Mouse (Mus musculus) cerebellum, adult 2 months (tissue): ENCODE data around the gene Cpeb3. TPM values are rescaled to one million over a fixed set of nuclear protein-coding genes. Genes with fewer than 3 reads are reported as not detected.
"Not testable (repeated sequence)": the region's sequence is repeated elsewhere in the genome, so short reads cannot be mapped to it uniquely, and the experiment has no call there.

Experiments
- DNase-seq, 2 experiments: peaks; one replicate each; pipeline ENCODE4 v3.0.0; 2021
- H3K27ac ChIP-seq: fragments of 200-500 bp; 2 replicates; pipeline ENCODE4 v1.5.1; 2012; ENCODE audit warnings: low read length, control low read depth, inconsistent platforms; ENCODE audit not compliant: insufficient read depth
- H3K27me3 ChIP-seq: fragments of 200-500 bp; 2 replicates; pipeline ENCODE4 v1.6.1; 2012; ENCODE audit warnings: inconsistent platforms, mild to moderate bottlenecking, low read length, moderate library complexity; ENCODE audit not compliant: control insufficient read depth, insufficient read depth
- H3K4me1 ChIP-seq: fragments of 200-500 bp; 2 replicates; pipeline ENCODE4 v1.6.1; 2011; ENCODE audit warnings: low read length; ENCODE audit not compliant: control insufficient read depth, insufficient read depth
- H3K4me3 ChIP-seq: fragments of 200-500 bp; replicated peaks from 2 replicates; pipeline ENCODE3; 2011; ENCODE audit warnings: mild to moderate bottlenecking, low read depth, low read length, control low read depth; ENCODE audit not compliant: insufficient read depth
- CTCF ChIP-seq: fragments of 200-500 bp; IDR thresholded peaks from 2 replicates; pipeline ENCODE4 v1.5.1; 2011; ENCODE audit warnings: low read depth, mild to moderate bottlenecking, control low read depth, low read length, moderate library complexity, borderline replicate concordance; ENCODE audit not compliant: insufficient read depth
- POLR2A ChIP-seq: fragments of 200-500 bp; IDR thresholded peaks from 2 replicates; pipeline ENCODE4 v1.6.1; 2011; ENCODE audit warnings: low read length, control low read depth, borderline replicate concordance; ENCODE audit not compliant: insufficient read depth
- WGBS: fragments of 180-500 bp; shearing (Covaris S2); methylation state at CpG from one replicate; pipeline ENCODE4 v1.1.7; 2018; 5-methylcytosine and 5-hydroxymethylcytosine counted together
- polyA plus RNA-seq: library from polyadenylated mRNA; depleted of rRNA; stranded (reverse); fragments of >200 nt; gene quantifications from 2 replicates; pipeline ENCODE4 v1.2.3, GENCODE M21; 2012

The Cpeb3 gene
- polyA plus RNA-seq, 1 experiment = 41.5 TPM

GRCm38 (mm10) chr19:37084546-37084945 lies 123.9 kb downstream of the Cpeb3 start:
- Histone ChIP-seq H3K27ac (no peak overlapping the region), H3K4me1 (peaks cover 4% of the 10 kb centered on the region; the same call in 1 of the 2 replicates), H3K27me3 (no peaks in the 10 kb centered on the region), H3K4me3 (no peak overlapping the region)
- WGBS = 47% methylated on average over 3 of the region's 3 CpGs
- DNase-seq = no peak
- TF ChIP-seq POLR2A (no peak), CTCF (no peak)

- Histone ChIP-seq H3K27ac (no peak overlapping the region), H3K27me3 (no peaks in the 10 kb centered on the region), H3K4me1 (peaks cover 24% of the 10 kb centered on the region), H3K4me3 (no peak overlapping the region)
- 71% methylated on average over 6 of the region's 6 CpGs for WGBS
- TF ChIP-seq POLR2A = no peak
- 0 out of 2 replicates have a peak, but pooled peaks have one; percentile 7 for TF ChIP-seq CTCF
- DNase-seq = no peak
Measured at GRCm38 (mm10) chr19:37081467-37081866, 126.9 kb downstream of the Cpeb3 start.

- WGBS = 26% methylated on average over 6 of the region's 6 CpGs
- peak overlapping the region; percentile 78 for H3K27ac ChIP-seq
- H3K27me3 ChIP-seq = no peaks in the 10 kb centered on the region
- no peak overlapping the region for H3K4me3 ChIP-seq
- peaks cover 31% of the 10 kb centered on the region for H3K4me1 ChIP-seq
- TF ChIP-seq CTCF (no peak), POLR2A (no peak)
- DNase-seq = peak in 1 of 2 experiments; percentile 49
Measured at GRCm38 (mm10) chr19:37079151-37079550, 129.2 kb downstream of the Cpeb3 start.

- Histone ChIP-seq H3K27me3 (no peaks in the 10 kb centered on the region), H3K4me1 (peaks cover 31% of the 10 kb centered on the region), H3K4me3 (no peak overlapping the region), H3K27ac (peak overlapping the region; percentile 78)
- DNase-seq = no peak
- no peak for TF ChIP-seq CTCF
- no peak for TF ChIP-seq POLR2A
- WGBS = 25% methylated on average over 1 of the region's 1 CpGs
Measured at GRCm38 (mm10) chr19:37078571-37078970, 129.8 kb downstream of the Cpeb3 start.

GRCm38 (mm10) chr19:37078064-37078463 lies 130.3 kb downstream of the Cpeb3 start:
- Histone ChIP-seq H3K27ac (peak overlapping the region; percentile 78), H3K4me3 (no peak overlapping the region), H3K27me3 (no peaks in the 10 kb centered on the region), H3K4me1 (peaks cover 31% of the 10 kb centered on the region)
- TF ChIP-seq POLR2A = peak; percentile 39; the same call in 1 of the 2 replicates
- no peak for TF ChIP-seq CTCF
- 5% methylated on average over 4 of the region's 4 CpGs for WGBS
- DNase-seq = peak; percentile 74 to 83

GRCm38 (mm10) chr19:37077258-37077657 lies 131.1 kb downstream of the Cpeb3 start:
- DNase-seq = peak; percentile 77 to 88
- peak overlapping the region; percentile 5; the same call in 1 of the 2 replicates for H3K27ac ChIP-seq
- not testable (repeated sequence) for H3K4me3 ChIP-seq, H3K27me3 ChIP-seq
- WGBS = 6% methylated on average over 4 of the region's 4 CpGs
- peaks cover 31% of the 10 kb centered on the region for H3K4me1 ChIP-seq

- Histone ChIP-seq H3K4me1 (peaks cover 31% of the 10 kb centered on the region), H3K27ac (peak overlapping the region; percentile 74), H3K27me3 (no peaks in the 10 kb centered on the region), H3K4me3 (no peak overlapping the region)
- WGBS = 88% methylated on average over 4 of the region's 4 CpGs
- no peak for TF ChIP-seq CTCF
- no peak for DNase-seq
Measured at GRCm38 (mm10) chr19:37076646-37077045, 131.8 kb downstream of the Cpeb3 start.

GRCm38 (mm10) chr19:37076116-37076515 lies 132.3 kb downstream of the Cpeb3 start:
- Histone ChIP-seq H3K27me3 (no peaks in the 10 kb centered on the region), H3K4me1 (peaks cover 31% of the 10 kb centered on the region), H3K27ac (peak overlapping the region; percentile 86; the same call in 1 of the 2 replicates), H3K4me3 (no peak overlapping the region)
- 41% methylated on average over 2 of the region's 2 CpGs for WGBS
- TF ChIP-seq POLR2A (no peak), CTCF (no peak)
- no peak for DNase-seq
